Mouse (Mus musculus): ENCODE measurements around the gene Cenpb. TPM values are rescaled to one million over a fixed set of nuclear protein-coding genes. Genes with fewer than 3 reads are reported as not detected.

Cenpb gene
- polyA plus RNA-seq (2012; rRNA removed; ENCODE audit: low replicate concordance), result 72.4 and 117 TPM in 2 replicates

GRCm38 (mm10) chr2:131179990-131180587 is at the start of gene Cenpb:
Gene Cenpb, minus strand, starts transcription at chr2:131180067.

GRCm38 (mm10) chr2:131206778-131207177 is 26.9 kb upstream of the Cenpb start, which contains the start of gene Ap5s1:
Gene Ap5s1, plus strand, starts transcription at chr2:131207078.

GRCm38 (mm10) chr2:131186771-131187601 is 7.1 kb upstream of the Cenpb start, which contains the start of the genes Cdc25b and Spef1:
Gene Cdc25b, plus strand, starts transcription at chr2:131186949.
Gene Spef1, minus strand, starts transcription at chr2:131187282.

DNA sequence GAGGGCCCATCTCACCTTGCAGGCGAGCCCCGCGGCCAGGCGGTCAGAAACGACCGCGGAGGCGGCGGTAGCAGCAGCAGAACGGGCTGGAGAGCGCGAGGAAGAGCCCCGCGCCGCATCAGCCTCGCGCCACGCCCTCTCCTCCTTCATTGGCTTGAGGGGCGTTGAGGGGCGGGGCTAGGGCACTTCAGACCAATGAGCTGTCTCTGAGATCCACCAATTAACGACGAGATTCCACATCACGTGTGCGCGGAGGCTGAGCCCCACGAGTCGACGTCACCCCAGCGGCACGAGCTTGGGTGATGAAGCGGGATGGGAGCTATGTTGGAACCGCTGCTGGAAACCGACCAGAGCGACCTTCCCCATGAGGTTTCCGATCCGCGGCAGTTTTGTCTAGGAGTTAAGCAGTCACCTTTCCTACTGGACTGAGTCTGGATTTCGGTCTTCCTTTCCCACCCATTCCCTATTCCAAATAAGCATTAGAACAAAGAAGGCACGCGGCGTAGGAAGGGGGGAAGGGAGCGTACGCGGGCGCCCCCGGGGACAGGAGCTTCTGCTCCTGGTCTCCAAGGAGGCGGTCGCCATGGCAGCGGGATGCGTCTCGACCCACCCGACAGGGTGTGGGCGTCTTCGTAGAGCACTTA is 19.8 kb downstream of the Cenpb start, which contains the start of gene 1700037H04Rik:
TSS of gene 1700037H04Rik (minus strand) at position 144 of the 644 bp plus-strand sequence.

GRCm38 (mm10) chr2:131132930-131133547 is 46.8 kb downstream of the Cenpb start, which contains the start of gene Gm11037:
Gene Gm11037, plus strand, starts transcription at chr2:131133497.

DNA sequence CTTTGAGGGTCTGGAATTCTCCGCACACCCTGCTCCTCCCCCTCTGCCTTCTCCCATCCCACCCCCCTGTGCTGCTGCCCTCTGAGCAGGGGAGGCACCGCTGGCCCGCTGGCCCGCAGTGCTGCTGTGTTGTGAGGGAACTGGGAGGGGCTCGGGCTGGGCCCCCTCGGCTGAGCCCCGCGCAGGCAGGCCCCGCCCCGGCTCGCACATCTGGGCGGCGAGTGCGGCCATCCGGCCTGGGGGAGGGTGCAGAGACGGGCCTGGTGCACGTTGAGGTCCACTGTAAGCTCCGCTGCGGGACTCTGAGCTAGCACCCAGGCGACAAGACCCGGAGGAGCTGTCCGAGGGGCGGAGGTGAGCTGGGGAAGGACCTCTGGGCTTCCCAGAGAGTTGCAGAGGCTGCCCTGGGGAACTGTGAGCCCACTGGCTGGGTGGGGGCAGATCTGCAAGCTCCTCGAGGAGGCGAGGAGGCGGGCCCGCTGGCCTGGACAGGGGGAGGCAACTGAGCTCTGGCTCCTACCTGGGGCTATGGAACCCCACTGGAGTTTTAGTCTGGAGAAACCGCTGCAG is 52.6 kb downstream of the Cenpb start, which contains the start of gene Hspa12b:
TSS of gene Hspa12b (plus strand) at position 120 of the 570 bp plus-strand sequence.

Other genes starting within 250 kb of the Cenpb start
- 18.8 and 41.7 TPM in 2 replicates for gene Gfra4, start 137.0 kb downstream of the Cenpb start, polyA plus RNA-seq (2012; rRNA removed; ENCODE audit: low replicate concordance)
- 57.5 and 59.8 TPM in 2 replicates for gene Adam33, start 116.3 kb downstream of the Cenpb start, polyA plus RNA-seq (2012; rRNA removed; ENCODE audit: low replicate concordance)
- gene Siglec1, start 93.3 kb downstream of the Cenpb start, polyA plus RNA-seq (2012; rRNA removed; ENCODE audit: low replicate concordance), result 77.4 and 78.3 TPM in 2 replicates
- gene Hspa12b, start 52.8 kb downstream of the Cenpb start, polyA plus RNA-seq (2012; rRNA removed; ENCODE audit: low replicate concordance), result 21.6 and 30.2 TPM in 2 replicates
- not detected in 2 replicates for gene Gm11037, start 46.6 kb downstream of the Cenpb start, polyA plus RNA-seq (2012; rRNA removed; ENCODE audit: low replicate concordance)
- 364 and 527 TPM in 2 replicates for gene 1700037H04Rik, start 20.0 kb downstream of the Cenpb start, polyA plus RNA-seq (2012; rRNA removed; ENCODE audit: low replicate concordance)
- gene Cdc25b, start 6.9 kb upstream of the Cenpb start, polyA plus RNA-seq (2012; rRNA removed; ENCODE audit: low replicate concordance), result 32.2 and 37.6 TPM in 2 replicates
- gene Spef1, start 7.2 kb upstream of the Cenpb start, polyA plus RNA-seq (2012; rRNA removed; ENCODE audit: low replicate concordance), result 6.2 and 6.9 TPM in 2 replicates
- gene Ap5s1, start 27.0 kb upstream of the Cenpb start, polyA plus RNA-seq (2012; rRNA removed; ENCODE audit: low replicate concordance), result 60.5 and 75.8 TPM in 2 replicates
- 77.5 and 135 TPM in 2 replicates for gene Mavs, start 54.0 kb upstream of the Cenpb start, polyA plus RNA-seq (2012; rRNA removed; ENCODE audit: low replicate concordance)
- gene Pank2, start 82.4 kb upstream of the Cenpb start, polyA plus RNA-seq (2012; rRNA removed; ENCODE audit: low replicate concordance), result 12.2 and 23.2 TPM in 2 replicates
- 4.7 and 9.1 TPM in 2 replicates for gene Rnf24, start 172.8 kb upstream of the Cenpb start, polyA plus RNA-seq (2012; rRNA removed; ENCODE audit: low replicate concordance)

Data from mammary gland, adult 2 months (tissue).